Mouse (Mus musculus) kidney, postnatal 10 days (tissue): ENCODE data around the gene Taf10.
"Not testable (repeated sequence)": the region's sequence is repeated elsewhere in the genome, so short reads cannot be mapped to it uniquely, and the experiment has no call there.

Source experiments
- DNase-seq: peaks from one replicate; pipeline ENCODE4 v3.0.0; 2021; ENCODE audit warnings: mixed read lengths

Taf10 gene

DNA sequence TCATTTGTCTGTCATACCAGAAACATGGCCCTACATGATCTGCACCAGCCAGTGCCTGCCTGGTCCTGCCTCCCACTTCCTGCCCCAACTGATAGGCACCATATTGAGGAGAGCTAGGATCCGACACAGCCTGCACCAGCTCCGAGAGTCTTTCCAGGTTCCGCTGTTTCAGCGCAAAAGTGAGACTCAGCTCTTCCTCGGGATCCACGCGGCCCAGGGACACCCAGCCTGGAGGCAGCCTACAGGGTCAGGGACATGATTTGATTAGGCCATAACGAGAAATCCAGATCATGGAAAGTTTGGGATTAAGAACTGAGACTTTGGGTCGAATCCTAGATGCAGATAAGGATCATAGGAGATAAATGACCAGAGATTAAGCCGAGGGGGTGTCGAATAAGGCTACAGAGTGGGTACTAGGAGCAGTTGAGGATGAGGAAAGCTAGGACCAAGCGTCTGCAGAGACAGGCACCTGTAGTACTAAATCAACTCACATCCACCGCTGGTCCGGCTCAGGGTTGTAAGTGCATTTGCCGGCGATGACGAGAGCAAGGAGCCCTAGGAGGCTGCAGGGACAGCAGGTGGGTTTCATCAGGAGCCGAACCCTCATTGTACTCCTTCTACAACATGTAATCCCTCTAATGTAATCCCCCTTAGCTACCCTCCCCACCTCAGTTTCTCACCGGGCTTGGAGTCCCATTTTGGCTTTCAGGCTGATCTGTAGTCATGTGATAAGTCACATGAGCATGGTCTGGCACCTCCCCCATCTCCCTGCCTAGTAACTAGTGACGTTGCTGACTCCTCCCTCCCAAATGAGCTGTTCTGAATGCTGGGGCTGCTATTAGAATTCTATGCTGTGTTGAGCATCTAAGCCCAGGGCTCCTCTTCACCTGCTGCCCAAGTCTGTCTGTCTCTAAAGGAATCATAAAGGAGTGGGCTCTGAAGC is 7.6 kb upstream of the Taf10 start, which contains the start of gene Tpp1:
TSS of gene Tpp1 (minus strand) at position 745 of the 943 bp plus-strand sequence.
- peak; percentile 92 for DNase-seq

DNA sequence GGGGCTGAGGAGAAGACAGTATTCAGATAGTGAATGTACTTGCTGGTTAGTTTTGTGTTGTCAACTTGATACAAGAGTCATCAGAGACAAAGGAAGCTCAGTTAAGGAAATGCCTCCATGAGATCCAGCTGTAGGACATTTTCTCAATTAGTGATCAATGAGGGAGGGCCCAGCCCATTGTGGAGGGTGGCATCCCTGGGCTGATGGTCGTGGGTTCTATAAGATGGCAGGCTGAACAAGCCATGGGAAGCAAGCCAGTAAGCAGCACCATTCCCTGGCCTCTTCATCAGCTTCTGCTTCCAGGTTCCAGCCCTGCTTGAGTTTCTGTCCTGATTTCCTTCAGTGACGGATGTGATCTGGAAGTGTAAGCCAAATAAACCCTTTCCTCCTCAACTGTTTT is 3.6 kb upstream of the Taf10 start:
- no peak for DNase-seq

DNA sequence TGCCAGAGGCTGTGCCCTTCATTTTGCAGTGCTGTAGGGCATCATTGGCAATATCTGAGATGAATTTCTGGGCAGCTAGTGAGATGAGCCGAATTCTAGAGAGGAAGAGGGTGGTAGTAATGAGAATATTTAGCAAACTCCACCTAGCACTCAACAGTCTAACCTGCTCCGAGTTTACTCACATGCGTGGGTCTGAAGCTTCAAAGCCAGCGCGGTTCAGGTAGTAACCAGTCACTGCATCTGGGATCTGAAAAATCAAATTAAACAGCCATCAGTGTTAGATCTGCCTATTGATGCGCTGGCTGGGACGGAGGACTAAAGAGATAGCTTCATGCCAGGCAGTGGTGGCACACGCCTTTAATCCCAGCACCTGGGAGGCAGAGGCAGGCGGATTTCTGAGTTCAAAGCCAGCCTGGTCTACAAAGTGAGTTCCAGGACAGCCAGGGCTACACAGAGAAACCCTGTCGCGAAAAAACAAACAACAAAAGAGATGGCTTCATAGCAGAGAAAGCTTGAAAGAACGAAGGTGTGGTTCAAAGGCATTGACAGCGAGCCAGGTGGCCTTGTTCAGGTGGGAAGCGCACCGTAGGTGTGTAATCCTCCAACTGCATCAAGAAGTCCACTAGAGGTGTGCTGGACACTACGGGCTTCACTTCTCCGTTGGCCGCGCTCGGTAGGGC is 775 bp downstream of the Taf10 start:
- not testable (repeated sequence) for DNase-seq

- DNase-seq = not testable (repeated sequence)
Observed at GRCm38 (mm10) chr7:105742539-105743215, 1.5 kb downstream of the Taf10 start.

DNA sequence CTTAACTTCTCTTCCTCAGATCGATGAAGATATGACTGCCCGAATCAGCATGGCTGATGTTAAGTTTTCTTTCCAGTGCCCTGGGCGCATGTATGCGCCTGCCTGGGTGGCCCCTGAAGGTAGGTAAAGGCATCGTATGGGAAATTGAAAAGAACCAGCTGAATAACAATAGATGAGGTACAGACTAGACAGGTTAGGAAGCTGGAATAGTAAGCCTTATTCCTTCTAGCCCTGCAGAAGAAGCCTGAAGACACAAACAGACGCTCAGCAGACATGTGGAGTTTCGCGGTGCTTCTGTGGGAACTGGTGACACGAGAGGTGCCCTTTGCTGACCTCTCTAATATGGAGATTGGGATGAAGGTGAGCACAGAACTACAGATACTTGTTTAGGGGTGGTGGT is 2.2 kb downstream of the Taf10 start:
- no peak for DNase-seq

- no peak for DNase-seq
Observed at GRCm38 (mm10) chr7:105740851-105741250, 3.3 kb downstream of the Taf10 start.

- DNase-seq = no peak
Observed at GRCm38 (mm10) chr7:105740089-105740795, 3.9 kb downstream of the Taf10 start.

DNA sequence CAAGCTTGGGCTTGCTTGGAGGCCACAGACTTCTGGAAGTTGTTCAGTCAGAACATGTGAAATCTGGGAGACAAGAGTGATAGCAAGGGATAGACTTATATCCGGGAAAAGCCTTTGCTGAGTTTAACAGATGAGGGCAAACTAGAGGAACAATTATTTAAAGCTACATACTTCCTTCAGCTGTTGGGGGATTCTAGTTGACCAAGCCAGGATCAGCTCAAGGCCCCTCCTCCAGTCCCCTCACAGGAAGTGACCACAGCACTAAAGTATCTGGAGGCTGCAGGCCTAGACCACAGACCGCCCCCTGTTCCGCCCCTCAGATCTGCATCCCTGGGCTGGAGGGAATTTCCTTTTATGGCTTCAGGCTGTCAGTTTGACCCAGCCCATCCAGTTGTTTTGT is 5.2 kb downstream of the Taf10 start:
- peak; percentile 87 for DNase-seq

DNA sequence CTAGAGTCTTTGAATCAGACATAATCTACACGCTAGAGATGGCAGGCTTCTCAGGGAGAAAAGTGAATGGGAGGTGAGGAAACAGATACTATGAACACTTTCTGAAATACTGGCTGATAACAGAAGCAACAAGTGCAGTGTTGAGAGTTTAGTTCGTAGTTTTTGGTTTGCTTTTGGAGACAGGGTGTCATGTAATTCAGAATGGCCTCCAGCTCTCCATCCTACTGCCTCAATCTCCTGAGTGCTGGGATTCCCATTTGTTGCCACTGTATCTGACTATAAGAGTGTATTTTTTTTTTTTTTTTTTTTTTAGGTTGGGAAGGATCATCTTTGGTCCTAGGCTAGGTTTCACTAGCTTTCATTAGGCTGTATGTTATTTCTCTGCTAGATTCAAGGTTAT is 5.9 kb downstream of the Taf10 start:
- DNase-seq = no peak

GRCm38 (mm10) chr7:105737648-105738047 is 6.5 kb downstream of the Taf10 start:
- no peak for DNase-seq

DNA sequence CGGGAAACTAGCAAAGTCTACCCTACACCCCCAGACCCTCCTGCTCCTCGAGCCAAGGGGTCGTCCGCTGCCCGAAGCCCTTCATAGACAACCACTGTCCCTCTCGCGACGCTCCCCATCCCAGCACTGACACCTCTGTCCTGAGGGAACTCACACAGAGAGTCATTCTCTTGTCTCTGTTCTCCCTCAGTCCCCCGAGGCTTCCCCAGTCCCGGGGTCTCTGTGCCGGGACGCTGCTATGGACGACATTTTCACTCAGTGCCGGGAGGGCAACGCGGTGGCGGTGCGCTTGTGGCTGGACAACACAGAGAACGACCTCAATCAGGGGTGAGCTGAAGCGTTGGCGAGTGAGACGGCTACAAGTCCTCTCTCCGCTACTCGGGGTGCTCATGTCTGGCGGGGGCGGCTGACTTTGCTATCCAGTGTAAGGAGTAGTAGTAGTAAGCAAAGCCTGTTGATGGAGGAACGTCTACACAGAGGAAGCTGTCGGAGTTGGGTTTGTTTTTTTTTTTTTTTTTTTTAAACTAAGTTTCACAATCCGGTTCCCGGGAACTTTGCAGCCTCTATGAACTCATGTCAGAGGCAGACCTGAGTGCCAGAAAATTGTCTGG is 7.1 kb downstream of the Taf10 start, which contains the start of gene Rrp8:
TSS of gene Rrp8 (minus strand) at position 475 of the 611 bp plus-strand sequence.
- DNase-seq = peak; percentile 64

DNA sequence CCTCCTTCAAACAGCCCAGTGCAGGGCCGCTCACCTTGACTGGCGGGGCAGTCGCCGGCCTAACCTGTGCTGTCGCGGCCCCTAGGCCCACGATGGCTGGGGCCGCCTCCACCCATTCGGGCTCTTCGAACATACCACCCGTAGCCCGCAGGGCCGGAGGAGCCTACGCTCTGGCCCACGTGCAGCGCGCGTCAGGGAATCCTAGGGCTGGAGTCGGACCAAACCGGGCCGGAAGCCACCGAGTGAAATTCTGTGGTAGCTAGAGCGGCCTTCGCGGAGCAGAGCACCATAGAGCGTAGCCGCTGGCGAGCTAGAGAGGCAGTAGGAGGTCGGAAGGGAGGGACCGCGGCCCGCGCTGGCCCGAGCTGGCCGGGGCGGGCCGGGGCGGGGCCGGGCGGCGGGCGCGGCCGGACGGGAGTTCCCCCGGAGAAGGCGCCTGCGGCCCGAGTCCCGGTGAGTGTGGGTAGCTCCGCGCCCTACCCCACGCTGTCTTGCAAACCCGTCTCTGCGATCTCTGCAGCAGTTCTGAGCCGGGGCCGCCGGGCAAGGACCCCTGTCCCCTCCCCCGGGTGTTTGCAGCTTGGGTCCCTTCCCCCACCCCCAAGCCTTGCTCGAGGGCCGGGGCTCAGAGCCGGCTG is 7.8 kb downstream of the Taf10 start, which contains the start of gene Ilk:
TSS of gene Ilk (plus strand) at position 329 of the 638 bp plus-strand sequence.
- DNase-seq = peak; percentile 96

GRCm38 (mm10) chr7:105735464-105735863 is 8.7 kb downstream of the Taf10 start:
- DNase-seq = not testable (repeated sequence)

DNA sequence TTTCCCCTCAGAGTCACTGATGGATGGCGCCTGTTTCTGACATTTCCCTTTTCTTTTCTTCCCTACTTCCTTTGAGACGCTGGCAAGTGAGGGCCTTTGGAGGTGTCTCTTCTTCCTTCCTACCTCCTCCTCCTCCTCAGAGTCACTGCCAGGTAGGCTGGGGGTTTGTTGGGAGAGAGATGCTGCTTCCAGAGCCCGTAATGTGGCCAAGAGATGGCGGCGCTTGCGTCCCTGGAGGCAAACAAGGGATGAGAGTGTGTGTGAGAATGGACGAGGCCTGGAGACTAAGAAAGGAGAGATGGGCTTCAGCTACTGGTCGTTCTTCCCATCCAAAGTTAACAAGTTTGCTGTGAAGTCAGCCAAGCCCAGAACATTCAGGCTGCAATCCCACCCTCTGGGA is 9.3 kb downstream of the Taf10 start:
- DNase-seq = no peak

GRCm38 (mm10) chr7:105733836-105734235 is 10.3 kb downstream of the Taf10 start:
- DNase-seq = no peak

- no peak for DNase-seq
Observed at GRCm38 (mm10) chr7:105728701-105729428, 15.3 kb downstream of the Taf10 start.

DNA sequence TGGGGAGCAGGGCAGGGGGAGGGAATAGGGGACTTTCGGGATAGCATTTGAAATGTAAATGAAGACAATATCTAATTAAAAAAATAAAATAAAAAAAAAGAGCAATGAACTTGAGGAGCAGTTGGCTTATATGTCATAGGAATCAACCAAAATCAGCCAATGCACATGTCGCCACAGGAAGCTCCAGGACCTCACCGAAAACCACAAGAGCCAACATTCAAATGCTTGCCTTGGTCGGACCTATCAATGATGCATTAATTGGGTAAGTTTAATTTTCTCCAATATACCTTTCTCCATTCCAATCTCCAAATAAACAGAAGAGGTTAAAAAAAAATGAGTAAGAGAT is 17.2 kb downstream of the Taf10 start:
- DNase-seq = no peak

DNA sequence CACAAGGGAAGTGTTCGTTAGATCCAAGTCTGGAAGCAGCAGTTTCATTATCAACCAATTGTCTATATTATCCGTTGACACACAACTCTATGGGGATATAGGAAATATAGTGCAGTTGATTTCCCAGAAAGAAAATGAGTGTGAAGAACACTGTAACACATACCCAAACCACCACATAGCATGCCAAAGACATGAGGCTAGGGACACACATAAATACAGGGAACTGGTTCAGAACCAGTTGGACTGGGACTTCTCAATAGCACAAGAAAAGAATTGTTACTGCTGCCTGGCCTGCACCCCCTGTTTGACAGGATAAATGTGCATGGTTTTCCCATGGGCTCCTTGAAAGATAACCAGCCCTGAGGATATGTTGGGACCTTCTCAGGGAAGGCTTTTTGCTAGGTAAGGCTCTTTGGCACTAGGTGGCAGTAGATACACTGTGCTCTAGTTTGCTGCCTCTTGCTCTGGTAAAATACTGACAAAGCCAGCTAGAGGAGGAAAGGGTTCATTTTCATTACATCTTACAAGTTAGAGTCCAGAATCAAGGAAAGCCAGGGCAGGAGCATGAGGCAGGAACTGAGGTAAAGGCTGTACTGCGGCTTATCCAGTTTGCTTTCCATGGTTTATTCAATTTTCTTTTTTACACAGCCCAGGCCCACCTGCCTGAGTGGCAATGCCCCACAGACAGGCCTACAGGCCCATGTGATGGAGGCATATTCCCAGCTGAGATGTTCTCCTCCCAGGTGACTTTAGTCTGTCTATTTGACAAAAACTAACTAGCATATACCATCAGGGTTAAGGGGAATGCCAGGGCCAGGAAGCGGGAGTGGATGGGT is 17.8 kb downstream of the Taf10 start:
- DNase-seq = peak; percentile 65

DNA sequence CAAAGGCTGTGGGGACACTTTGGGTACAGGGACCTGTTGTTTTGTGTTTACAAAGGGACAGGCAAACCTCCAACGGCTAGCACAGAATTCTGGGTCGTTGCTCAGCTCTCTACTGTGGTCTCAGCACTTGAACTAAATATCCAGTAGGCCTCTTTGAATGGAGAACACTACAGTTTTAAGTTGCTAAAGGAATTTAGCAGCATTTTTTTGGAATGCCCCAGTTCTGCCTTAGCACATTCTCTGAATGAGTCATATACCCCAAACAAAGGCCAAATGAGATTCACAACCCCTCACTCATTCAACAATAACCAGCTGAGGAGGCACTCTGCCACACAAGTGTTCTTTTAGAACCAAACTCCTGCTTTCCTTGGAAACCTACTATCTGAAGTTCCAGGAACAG is 22.2 kb downstream of the Taf10 start:
- DNase-seq = no peak

DNA sequence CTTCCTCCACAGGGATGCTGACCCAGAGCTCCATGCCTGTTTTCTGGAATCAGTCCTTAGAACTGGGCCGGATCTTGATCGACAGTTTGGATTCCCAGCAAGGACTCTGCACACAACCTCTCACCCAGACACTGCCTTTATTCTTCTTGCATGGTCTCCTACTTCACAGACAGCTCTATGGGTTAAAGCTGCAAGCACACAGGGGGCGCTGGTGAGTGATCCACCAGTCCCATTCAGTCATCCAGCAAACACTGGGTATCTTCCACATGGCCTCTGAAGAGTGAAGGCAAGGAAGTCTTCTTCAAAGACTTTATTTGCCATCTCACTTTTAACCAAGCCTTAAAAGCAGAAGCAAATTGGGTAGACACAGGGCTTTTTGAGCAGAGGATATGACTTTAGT is 28.8 kb downstream of the Taf10 start:
- DNase-seq = no peak
